Mouse (Mus musculus) stomach, postnatal 0 days (tissue): ENCODE data around the gene Ccdc169.

ENCODE experiments used
- CTCF ChIP-seq: IDR thresholded peaks from 2 replicates; pipeline ENCODE4 v1.5.1; 2016; ENCODE audit warnings: antibody characterized with exemption, low read depth, mild to moderate bottlenecking, moderate library complexity
- EP300 ChIP-seq: optimal IDR thresholded peaks from 2 replicates; pipeline ENCODE3; 2016; ENCODE audit warnings: antibody characterized with exemption

GRCm38 (mm10) chr3:55139837-55140236 is 2.7 kb downstream of the Ccdc169 start:
- TF ChIP-seq CTCF (no peak), EP300 (no peak)
